Mouse (Mus musculus) gastrocnemius, postnatal 14 days (tissue): ENCODE results near the gene Phf13. TPM values are rescaled to one million over a fixed set of nuclear protein-coding genes. Genes with fewer than 3 reads are reported as not detected.

ENCODE experiments used
- DNase-seq: peaks from one replicate; pipeline ENCODE4 v3.0.0; 2021; ENCODE audit warnings: mixed read lengths
- intact Hi-C: fragments of 180-260 bp; cut with DNase I; formaldehyde crosslinking; loops from one replicate; pipeline ENCODE4 v1.15.1; 2025; ENCODE audit warnings: low total_unique reads
- total RNA-seq, 2 experiments: library from RNA; stranded (reverse); gene quantifications; 2 replicates each; pipeline ENCODE4 v1.2.3; 2021

Phf13 gene
- total RNA-seq, 2 experiments from 2014 or later, result 4.1 to 4.4 TPM

- intact Hi-C loops, result no loop called here
- DNase-seq, result no peak
These were observed 35.6 kb downstream of the Phf13 start for GRCm38 (mm10) chr4:151960513-151960854.

- intact Hi-C loops, result no loop called here
These were observed 36.1 kb downstream of the Phf13 start for GRCm38 (mm10) chr4:151959849-151960512.

GRCm38 (mm10) chr4:151957584-151958315, 38.3 kb downstream of the Phf13 start:
- intact Hi-C loops, result no loop called here
- DNase-seq, result no peak

More at GRCm38 (mm10) chr4:151959849-151960512, 36.1 kb downstream of the Phf13 start:
- DNase-seq, result no peak

- intact Hi-C loops, result no loop called here
- no peak for DNase-seq
These were observed 40.3 kb downstream of the Phf13 start for GRCm38 (mm10) chr4:151955791-151956190.

GRCm38 (mm10) chr4:151953209-151953608, 42.8 kb downstream of the Phf13 start:
- no peak for DNase-seq
- intact Hi-C loops, result no loop called here

- intact Hi-C loops, result no loop called here
- DNase-seq, result no peak
These were observed 47.3 kb downstream of the Phf13 start for GRCm38 (mm10) chr4:151948497-151949471.

GRCm38 (mm10) chr4:151946211-151946610, 49.8 kb downstream of the Phf13 start:
- no peak for DNase-seq
- intact Hi-C loops, result no loop called here

Other genes with a start within 250 kb of the Phf13 start
- gene Camta1, start 134.4 kb downstream of the Phf13 start, total RNA-seq, result 10 to 100 TPM; 66.1 to 84.1 TPM
- gene Dnajc11, start 62.6 kb downstream of the Phf13 start, total RNA-seq, result 10 to 100 TPM; 66.1 to 75.2 TPM
- 10 to 100 TPM; 28.0 to 32.2 TPM for gene Thap3, start 7.3 kb downstream of the Phf13 start, total RNA-seq
- 10 to 100 TPM; 26.9 to 31.8 TPM for gene Klhl21, start 12.5 kb upstream of the Phf13 start, total RNA-seq
- 1 to 10 TPM; 1.8 to 3.3 TPM for gene Zbtb48, start 31.4 kb upstream of the Phf13 start, total RNA-seq
- gene Tas1r1, start 42.3 kb upstream of the Phf13 start, total RNA-seq, result 1 to 10 TPM in 1 of 2 experiments, under 1 TPM in 1; 0.80 to 1.3 TPM
- 1 to 10 TPM; 7.7 to 9.1 TPM for gene Nol9, start 43.1 kb upstream of the Phf13 start, total RNA-seq
- gene Plekhg5, start 76.2 kb upstream of the Phf13 start, total RNA-seq, result 10 to 100 TPM; 11.2 to 17.1 TPM
- 1 to 10 TPM in 1 of 2 experiments, under 1 TPM in 1; 0.74 to 1.1 TPM for gene Tnfrsf25, start 119.7 kb upstream of the Phf13 start, total RNA-seq
- gene Espn, start 156.1 kb upstream of the Phf13 start, total RNA-seq, result under 1 TPM; 0.58 to 0.90 TPM
- not detected for gene Hes2, start 162.6 kb upstream of the Phf13 start, total RNA-seq
- gene Acot7, start 181.9 kb upstream of the Phf13 start, total RNA-seq, result 10 to 100 TPM; 12.5 to 13.2 TPM